Mouse (Mus musculus) liver, adult 10 weeks (tissue): Measurements from ENCODE around the gene Ftsj1. TPM values are rescaled to one million over a fixed set of nuclear protein-coding genes. Genes with fewer than 3 reads are reported as not detected.

Source experiments
- polyA plus RNA-seq: library from polyadenylated mRNA; stranded (reverse); fragments of 350-450 nt; fragmentation: Illumina TruSeq; extraction: RNeasy Lipid Tissue Mini Kit (QIAGEN cat#74804); gene quantifications from one replicate; pipeline ENCODE4 v1.2.3, GENCODE M21; 2014; ENCODE audit warnings: low read depth, low replicate concordance

The Ftsj1 gene
- 12.4 TPM for polyA plus RNA-seq

GRCm38 (mm10) chrX:8252334-8253285 lies at the start of gene Ftsj1:
Ftsj1 (minus strand) TSS chrX:8252406.

DNA sequence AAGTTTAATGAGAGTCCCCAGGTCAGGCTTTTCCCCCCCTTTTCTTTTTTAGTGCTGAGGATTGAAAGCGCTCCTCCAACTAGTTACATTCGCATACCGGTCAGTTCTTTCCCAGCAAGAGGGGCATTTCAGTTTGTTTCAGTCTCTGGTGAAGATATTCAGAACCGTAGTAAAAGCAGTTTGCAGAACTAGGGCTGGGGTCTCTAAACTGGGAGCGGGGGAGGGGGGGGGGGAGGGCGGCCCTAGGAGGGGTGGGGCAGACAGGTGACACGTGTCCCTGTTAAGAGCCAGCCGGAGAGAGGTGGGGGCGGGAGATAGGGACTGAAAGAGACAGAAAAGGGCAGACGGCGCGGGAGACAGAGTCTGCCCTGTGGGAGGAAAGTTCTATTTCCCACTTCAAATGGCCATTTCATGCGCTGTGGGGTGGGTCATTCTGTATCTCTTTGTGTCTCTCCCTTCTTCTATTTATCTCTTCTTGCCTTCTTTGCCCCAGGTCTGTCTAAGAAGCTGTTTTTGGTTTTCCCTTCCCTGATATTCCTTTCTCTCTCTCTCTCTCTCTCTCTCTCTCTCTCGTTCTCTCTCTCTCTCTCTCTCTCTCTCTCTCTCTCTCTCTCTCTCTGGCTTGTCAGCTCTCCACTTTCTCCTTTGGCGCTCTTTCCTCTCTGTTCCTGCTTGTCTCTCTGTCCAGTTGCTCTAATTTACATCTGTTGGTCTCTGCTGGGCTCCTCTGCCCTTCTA lies 19.0 kb upstream of the Ftsj1 start, which contains the start of gene Slc38a5:
TSS of gene Slc38a5 (plus strand) at position 51 of the 738 bp plus-strand sequence.

DNA sequence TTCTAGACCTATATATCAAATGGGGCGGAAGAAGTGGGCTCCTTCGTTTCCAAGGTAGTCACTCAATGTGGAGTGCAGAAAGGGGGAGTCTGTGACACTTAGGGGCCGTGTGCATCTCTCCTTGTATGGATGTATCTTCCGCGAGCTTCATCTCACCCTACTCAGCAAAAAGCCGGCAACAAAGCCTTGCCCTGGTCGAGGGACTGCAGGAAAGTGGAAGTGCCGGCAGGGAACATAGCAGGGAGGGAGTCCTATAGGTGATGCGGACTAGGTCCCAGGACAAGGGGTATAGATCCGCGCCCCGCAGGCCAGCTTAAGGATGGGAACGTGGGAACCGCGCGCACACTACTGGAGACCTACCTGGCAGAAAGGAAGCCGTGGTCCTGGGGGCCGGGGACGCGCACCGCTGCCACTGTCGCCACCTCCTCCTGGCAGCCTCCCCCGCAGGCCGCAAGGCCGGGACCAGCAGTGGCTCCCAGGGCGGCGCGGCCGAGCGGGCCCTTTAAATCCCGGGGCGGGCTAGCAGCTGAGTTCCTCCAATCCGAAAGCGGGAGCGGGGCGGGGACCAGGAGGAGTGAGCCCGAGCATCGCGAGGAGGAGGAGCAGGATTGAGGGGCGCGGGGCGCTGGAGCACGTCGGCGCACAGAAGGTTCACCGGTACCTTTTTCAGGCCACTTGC lies 46.1 kb downstream of the Ftsj1 start, which contains the start of gene Porcn:
TSS of gene Porcn (minus strand) at position 511 of the 679 bp plus-strand sequence.

DNA sequence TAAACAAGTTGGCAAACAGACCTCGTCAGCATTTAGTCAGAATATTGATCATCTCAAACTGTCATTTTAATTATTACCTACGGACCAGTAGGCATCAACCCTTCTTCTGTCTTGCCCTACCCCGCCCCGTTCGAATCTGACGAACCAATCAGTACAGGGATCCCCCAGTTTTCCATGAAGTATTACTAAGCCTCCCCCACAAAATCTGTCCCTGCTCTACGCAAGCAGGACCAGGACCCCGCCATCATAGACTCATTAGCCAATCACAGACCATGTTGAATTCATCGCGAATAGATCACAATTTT lies 58.8 kb downstream of the Ftsj1 start, which contains the start of gene Ebp:
TSS of gene Ebp (minus strand) at position 94 of the 305 bp plus-strand sequence.

Other genes starting within 250 kb of the Ftsj1 start
- gene Glod5, start 233.9 kb downstream of the Ftsj1 start, polyA plus RNA-seq = 0.93 TPM
- gene Suv39h1, start 177.6 kb downstream of the Ftsj1 start, polyA plus RNA-seq = 3.0 TPM
- gene Was, start 161.9 kb downstream of the Ftsj1 start, polyA plus RNA-seq = 0.48 TPM
- 17.7 TPM for gene Wdr13, start 119.5 kb downstream of the Ftsj1 start, polyA plus RNA-seq
- 91.4 TPM for gene Rbm3, start 106.5 kb downstream of the Ftsj1 start, polyA plus RNA-seq
- gene Tbc1d25, start 76.2 kb downstream of the Ftsj1 start, polyA plus RNA-seq = not detected
- gene Ebp, start 58.9 kb downstream of the Ftsj1 start, polyA plus RNA-seq = 166 TPM
- 1.2 TPM for gene Porcn, start 45.9 kb downstream of the Ftsj1 start, polyA plus RNA-seq
- gene Slc38a5, start 18.7 kb upstream of the Ftsj1 start, polyA plus RNA-seq = not detected
- gene Ssxb10, start 75.0 kb upstream of the Ftsj1 start, polyA plus RNA-seq = not detected
- not detected for gene Ssxb9, start 114.6 kb upstream of the Ftsj1 start, polyA plus RNA-seq
- gene Ssxb1, start 160.9 kb upstream of the Ftsj1 start, polyA plus RNA-seq = not detected
- not detected for gene Ssxb2, start 209.3 kb upstream of the Ftsj1 start, polyA plus RNA-seq